Mouse (Mus musculus) duodenum, adult 2 months (tissue): ENCODE measurements around the gene Cgas. TPM values are rescaled to one million over a fixed set of nuclear protein-coding genes. Genes with fewer than 3 reads are reported as not detected.

Source experiments
- polyA plus RNA-seq: library from polyadenylated mRNA; depleted of rRNA; stranded (reverse); fragments of >200 nt; gene quantifications from 2 replicates; pipeline ENCODE4 v1.2.3, GENCODE M21; 2012; ENCODE audit warnings: low replicate concordance; rRNA removed

Cgas gene
- polyA plus RNA-seq = 0.31 and 0.82 TPM in 2 replicates

DNA sequence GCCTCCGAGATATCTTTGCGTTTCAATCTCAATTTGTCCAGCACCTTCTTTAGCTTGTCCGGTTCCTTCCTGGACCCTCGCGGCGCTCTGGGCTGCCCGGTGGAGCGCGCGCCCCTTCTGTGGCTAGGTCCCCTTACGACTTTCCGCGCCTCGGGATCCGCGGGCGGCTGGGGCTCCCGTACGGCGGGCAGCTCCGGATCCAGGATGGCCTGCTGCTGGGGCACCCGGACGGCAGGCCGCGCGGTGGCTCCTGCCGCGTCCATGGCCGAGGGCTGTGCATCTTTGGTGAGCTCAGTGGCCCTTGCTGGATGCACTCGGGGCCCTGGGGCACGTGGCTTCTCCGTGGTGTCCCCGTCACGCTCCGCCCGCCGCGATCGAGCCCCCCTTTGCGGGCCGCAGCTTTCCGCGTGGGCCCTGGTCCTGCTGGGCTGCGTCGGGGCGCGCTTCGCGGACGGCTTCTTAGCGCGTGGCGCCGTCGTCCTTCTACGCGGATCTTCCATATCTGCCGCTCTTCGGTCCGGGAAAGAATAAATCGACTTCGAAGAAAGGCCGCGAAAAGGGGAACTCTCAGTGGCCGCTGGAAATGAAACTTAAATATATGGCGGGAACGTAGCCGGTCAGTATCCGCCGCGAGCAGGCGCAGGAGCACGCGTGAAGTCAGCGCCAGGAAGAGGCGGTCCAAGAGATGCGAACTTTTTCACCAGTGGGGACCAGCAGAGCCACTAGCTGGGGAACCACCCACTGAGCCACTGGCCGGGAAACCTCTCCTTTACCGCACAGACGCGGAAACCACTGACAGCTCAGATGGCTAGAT is at the start of gene Cgas:
TSS of gene Cgas (minus strand) at position 659 of the 814 bp plus-strand sequence.

GRCm38 (mm10) chr9:78488890-78489420 is 45.9 kb upstream of the Cgas start, which contains the start of gene Eef1a1:
Eef1a1 (minus strand) TSS chr9:78489151.

GRCm38 (mm10) chr9:78447973-78448873 is 5.2 kb upstream of the Cgas start, which contains the start of the genes Mto1 and Gm17324:
Mto1 (plus strand) TSS chr9:78448208.
Gm17324 (minus strand) TSS chr9:78448786.

GRCm38 (mm10) chr9:78395630-78396351 is 47.2 kb downstream of the Cgas start, which contains the start of gene Ddx43:
Ddx43 (plus strand) TSS chr9:78395777.

Other genes starting within 250 kb of the Cgas start
- gene Gsta1, start 212.6 kb downstream of the Cgas start, polyA plus RNA-seq = 52.7 and 378 TPM in 2 replicates
- gene Gm3776, start 186.1 kb downstream of the Cgas start, polyA plus RNA-seq = 5.0 and 68.5 TPM in 2 replicates
- 1.2 TPM in 1 of 2 replicates, not detected in the other for gene Gm10639, start 153.3 kb downstream of the Cgas start, polyA plus RNA-seq
- not detected in 2 replicates for gene Omt2a, start 128.4 kb downstream of the Cgas start, polyA plus RNA-seq
- gene Omt2b, start 115.6 kb downstream of the Cgas start, polyA plus RNA-seq = not detected in 2 replicates
- 0.57 and 0.98 TPM in 2 replicates for gene Gsta2, start 87.4 kb downstream of the Cgas start, polyA plus RNA-seq
- not detected in 2 replicates for gene Dppa5a, start 75.1 kb downstream of the Cgas start, polyA plus RNA-seq
- gene Ooep, start 64.5 kb downstream of the Cgas start, polyA plus RNA-seq = not detected in 2 replicates
- gene Ddx43, start 47.5 kb downstream of the Cgas start, polyA plus RNA-seq = 0.06 TPM in 1 of 2 replicates, not detected in the other
- gene Mto1, start 5.0 kb upstream of the Cgas start, polyA plus RNA-seq = 6.1 and 22.4 TPM in 2 replicates
- gene Gm17324, start 5.5 kb upstream of the Cgas start, polyA plus RNA-seq = 0.32 TPM in 1 of 2 replicates, not detected in the other
- 612 and 875 TPM in 2 replicates for gene Eef1a1, start 45.9 kb upstream of the Cgas start, polyA plus RNA-seq
- gene Slc17a5, start 144.8 kb upstream of the Cgas start, polyA plus RNA-seq = 4.7 and 5.2 TPM in 2 replicates
- 0.20 and 0.77 TPM in 2 replicates for gene Cd109, start 172.3 kb upstream of the Cgas start, polyA plus RNA-seq